Mouse (Mus musculus): ENCODE results near the gene Emc1. TPM values are rescaled to one million over a fixed set of nuclear protein-coding genes. Genes with fewer than 3 reads are reported as not detected.

Gene Emc1
- total RNA-seq, 2 experiments from 2014 or later: 28.7 to 32.7 TPM

DNA sequence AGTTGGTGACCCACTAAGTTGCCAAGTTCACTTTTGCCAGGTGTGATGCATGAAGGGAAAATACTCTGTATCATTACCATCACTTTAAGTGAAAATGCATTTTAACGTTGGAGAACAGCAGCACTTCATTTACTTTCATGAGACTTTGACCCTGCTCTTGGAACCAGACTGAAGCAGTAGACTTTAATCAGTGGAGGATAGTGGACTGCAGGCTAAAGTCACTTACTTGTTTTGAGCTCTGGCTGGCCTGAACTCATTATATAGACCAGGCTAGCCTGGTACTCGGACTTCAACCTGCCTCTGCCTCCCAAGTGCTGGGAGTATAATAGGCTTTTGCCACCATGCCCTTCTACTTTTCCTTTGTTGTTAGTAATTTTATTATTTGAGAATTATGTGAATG lies 70.9 kb downstream of the Emc1 start:
- DNase-seq (ENCODE audit: low spot score): no peak

Small RNAs within 50 kb of the gene (microRNA-seq; reads per million reads assigned to microRNA genes)
- gene Gm24245 (not detected), gene Gm25732 (not detected)

Other genes starting within 250 kb of the Emc1 start
- gene Minos1, start 221.5 kb upstream of the Emc1 start, total RNA-seq (2021): 100 to 1,000 TPM; 310 to 342 TPM
- 100 to 1,000 TPM; 416 to 422 TPM for gene Capzb, start 159.7 kb upstream of the Emc1 start, total RNA-seq (2021)
- 1 to 10 TPM; 5.6 to 7.8 TPM for gene Pqlc2, start 41.9 kb upstream of the Emc1 start, total RNA-seq (2021)
- 10 to 100 TPM; 32.5 to 34.9 TPM for gene Akr7a5, start 41.8 kb upstream of the Emc1 start, total RNA-seq (2021)
- 10 to 100 TPM; 30.5 to 31.4 TPM for gene Mrto4, start within 50 bp of the Emc1 start, total RNA-seq (2021)
- 100 to 1,000 TPM; 109 to 115 TPM for gene Ubr4, start within 50 bp of the Emc1 start, total RNA-seq (2021)
- 1 to 10 TPM; 1.4 to 2.4 TPM for gene Iffo2, start 178.0 kb downstream of the Emc1 start, total RNA-seq (2021)

Data from gastrocnemius, adult 18-20 months (tissue).